Mouse (Mus musculus) forebrain, embryonic 16.5 days (tissue): ENCODE measurements around the gene Phc1. TPM values are rescaled to one million over a fixed set of nuclear protein-coding genes. Genes with fewer than 3 reads are reported as not detected.
"Not testable (repeated sequence)": the region's sequence is repeated elsewhere in the genome, so short reads cannot be mapped to it uniquely, and the experiment has no call there.

ENCODE experiments used
- ATAC-seq: fragments of 200-750 bp; cut with Nextera tagmentation; 2 replicates; pipeline ENCODE4 v1.8.0; 2017; ENCODE audit warnings: mild to moderate bottlenecking, moderate library complexity
- H3K27ac ChIP-seq: fragments of 300-500 bp; sonication (generic); 2 replicates; pipeline ENCODE4 v1.5.1; 2014; ENCODE audit warnings: low read length, control low read depth
- H3K27me3 ChIP-seq: fragments of 300-500 bp; sonication (generic); replicated peaks from 2 replicates; pipeline ENCODE4 v1.6.1; 2014; ENCODE audit warnings: low read length; ENCODE audit not compliant: control insufficient read depth, insufficient read depth
- H3K36me3 ChIP-seq: fragments of 300-500 bp; sonication (generic); 2 replicates; pipeline ENCODE4 v1.6.1; 2014; ENCODE audit not compliant: control insufficient read depth, insufficient read depth
- H3K4me1 ChIP-seq: fragments of 300-500 bp; sonication (generic); replicated peaks from 2 replicates; pipeline ENCODE4 v1.6.1; 2014; ENCODE audit warnings: low read length; ENCODE audit not compliant: control insufficient read depth, insufficient read depth
- H3K4me2 ChIP-seq: fragments of 300-500 bp; sonication (generic); 2 replicates; pipeline ENCODE4 v1.6.1; 2014; ENCODE audit warnings: mild to moderate bottlenecking, low read length, control low read depth
- H3K4me3 ChIP-seq: fragments of 300-500 bp; sonication (generic); replicated peaks from 2 replicates; pipeline ENCODE4 v1.5.1; 2014; ENCODE audit warnings: mild to moderate bottlenecking, low read length, control low read depth
- H3K9ac ChIP-seq: fragments of 300-500 bp; sonication (generic); replicated peaks from 2 replicates; pipeline ENCODE4 v1.6.1; 2014; ENCODE audit warnings: low read depth, low read length, control low read depth
- H3K9me3 ChIP-seq: fragments of 300-500 bp; sonication (generic); 2 replicates; pipeline ENCODE4 v1.6.1; 2016; ENCODE audit warnings: low read length; ENCODE audit not compliant: control insufficient read depth
- WGBS: fragments of 180-500 bp; shearing (Covaris S2); extraction: QIAGEN DNeasy Blood & Tissue Kit; methylation state at CpG from one replicate; pipeline ENCODE4 v1.1.7; 2014; 5-methylcytosine and 5-hydroxymethylcytosine counted together
- polyA plus RNA-seq: library from polyadenylated mRNA; unstranded; fragments of >200 nt; fragmentation: Nextera tagmentation; extraction: Ambion mirVana; gene quantifications from 2 replicates; pipeline ENCODE4 v1.2.1, GENCODE M21; 2015

The Phc1 gene
- 32.7 and 36.9 TPM in 2 replicates for polyA plus RNA-seq

GRCm38 (mm10) chr6:122340349-122341000 is at the start of gene Phc1:
TSS of gene Phc1 (minus strand) at chr6:122340561.
- under 1% methylated on average over 17 of the region's 17 CpGs for WGBS
- peak within 1 kb of the TSS; percentile 81 for H3K4me3 ChIP-seq
- H3K36me3 ChIP-seq = peaks cover 3% of the 10 kb centered on the region; the same call in 1 of the 2 replicates
- H3K4me1 ChIP-seq = peaks cover 24% of the 10 kb centered on the region
- peak within 1 kb of the TSS; percentile 98 for H3K27ac ChIP-seq
- H3K9me3 ChIP-seq = no peaks in the 10 kb centered on the region
- no peaks in the 10 kb centered on the region for H3K27me3 ChIP-seq
- ATAC-seq = peak; percentile 51
- H3K4me2 ChIP-seq = peak within 1 kb of the TSS; percentile 77
- peak within 1 kb of the TSS; percentile 81 for H3K9ac ChIP-seq

- not testable (repeated sequence) for H3K27me3 ChIP-seq, ATAC-seq, H3K4me3 ChIP-seq, H3K4me2 ChIP-seq, H3K27ac ChIP-seq, H3K9me3 ChIP-seq, H3K9ac ChIP-seq, H3K4me1 ChIP-seq, H3K36me3 ChIP-seq
- 40% methylated on average over 3 of the region's 3 CpGs for WGBS
Measured at GRCm38 (mm10) chr6:122389986-122390385, 49.6 kb upstream of the Phc1 start.

GRCm38 (mm10) chr6:122387177-122388028 is 47.0 kb upstream of the Phc1 start:
- ATAC-seq, H3K27ac ChIP-seq, H3K9ac ChIP-seq, H3K4me2 ChIP-seq, H3K4me1 ChIP-seq, H3K9me3 ChIP-seq, H3K36me3 ChIP-seq, H3K27me3 ChIP-seq, H3K4me3 ChIP-seq: not testable (repeated sequence)
- 86% methylated on average over 12 of the region's 12 CpGs for WGBS

GRCm38 (mm10) chr6:122385724-122386123 is 45.4 kb upstream of the Phc1 start:
- Histone ChIP-seq H3K27me3 (no peaks in the 10 kb centered on the region), H3K36me3 (no peaks in the 10 kb centered on the region), H3K4me3 (no peak overlapping the region), H3K27ac (no peak overlapping the region), H3K9me3 (no peaks in the 10 kb centered on the region), H3K9ac (no peak overlapping the region), H3K4me1 (no peaks in the 10 kb centered on the region), H3K4me2 (no peak overlapping the region)
- 77% methylated on average over 5 of the region's 5 CpGs for WGBS
- ATAC-seq = no peak

- no peaks in the 10 kb centered on the region for H3K4me1 ChIP-seq
- H3K9ac ChIP-seq = no peak overlapping the region
- H3K4me3 ChIP-seq = no peak overlapping the region
- no peaks in the 10 kb centered on the region for H3K9me3 ChIP-seq
- no peak overlapping the region for H3K27ac ChIP-seq
- H3K36me3 ChIP-seq = no peaks in the 10 kb centered on the region
- no peak for ATAC-seq
- 89% methylated on average over 13 of the region's 13 CpGs for WGBS
- no peaks in the 10 kb centered on the region for H3K27me3 ChIP-seq
- H3K4me2 ChIP-seq = no peak overlapping the region
Measured at GRCm38 (mm10) chr6:122384886-122385285, 44.5 kb upstream of the Phc1 start.

- Histone ChIP-seq H3K36me3 (no peaks in the 10 kb centered on the region), H3K4me3 (no peak overlapping the region), H3K9ac (no peak overlapping the region), H3K27me3 (no peaks in the 10 kb centered on the region), H3K9me3 (no peaks in the 10 kb centered on the region), H3K27ac (no peak overlapping the region), H3K4me2 (no peak overlapping the region), H3K4me1 (no peaks in the 10 kb centered on the region)
- ATAC-seq = no peak
- WGBS = 90% methylated on average over 5 of the region's 5 CpGs
Measured at GRCm38 (mm10) chr6:122383211-122383610, 42.9 kb upstream of the Phc1 start.

- H3K9ac ChIP-seq = no peak overlapping the region
- H3K9me3 ChIP-seq = no peaks in the 10 kb centered on the region
- H3K27ac ChIP-seq = no peak overlapping the region
- H3K4me2 ChIP-seq = no peak overlapping the region
- no peak overlapping the region for H3K4me3 ChIP-seq
- H3K4me1 ChIP-seq = no peaks in the 10 kb centered on the region
- no peaks in the 10 kb centered on the region for H3K27me3 ChIP-seq
- H3K36me3 ChIP-seq = no peaks in the 10 kb centered on the region
- ATAC-seq = no peak
- 82% methylated on average over 8 of the region's 8 CpGs for WGBS
Measured at GRCm38 (mm10) chr6:122382046-122382445, 41.7 kb upstream of the Phc1 start.

GRCm38 (mm10) chr6:122368245-122368644 is 27.9 kb upstream of the Phc1 start:
- H3K36me3 ChIP-seq = no peaks in the 10 kb centered on the region
- H3K9me3 ChIP-seq = no peaks in the 10 kb centered on the region
- ATAC-seq = no peak
- H3K4me1 ChIP-seq = no peaks in the 10 kb centered on the region
- no peak overlapping the region for H3K27ac ChIP-seq
- no peak overlapping the region for H3K9ac ChIP-seq
- no peak overlapping the region for H3K4me3 ChIP-seq
- H3K4me2 ChIP-seq = no peak overlapping the region
- WGBS = 89% methylated on average over 3 of the region's 3 CpGs
- no peaks in the 10 kb centered on the region for H3K27me3 ChIP-seq

GRCm38 (mm10) chr6:122366976-122367375 is 26.6 kb upstream of the Phc1 start:
- H3K27ac ChIP-seq = no peak overlapping the region
- 64% methylated on average over 3 of the region's 3 CpGs for WGBS

More at GRCm38 (mm10) chr6:122366976-122367375, 26.6 kb upstream of the Phc1 start:
- ATAC-seq = no peak
- H3K27me3 ChIP-seq = no peaks in the 10 kb centered on the region
- no peaks in the 10 kb centered on the region for H3K36me3 ChIP-seq
- no peak overlapping the region for H3K4me3 ChIP-seq
- no peaks in the 10 kb centered on the region for H3K4me1 ChIP-seq
- no peak overlapping the region for H3K4me2 ChIP-seq
- no peaks in the 10 kb centered on the region for H3K9me3 ChIP-seq
- no peak overlapping the region for H3K9ac ChIP-seq
